Mouse (Mus musculus) gastrocnemius, adult 2 months (tissue): ENCODE data around the gene Trim27. TPM values are rescaled to one million over a fixed set of nuclear protein-coding genes. Genes with fewer than 3 reads are reported as not detected.

Source experiments
- DNase-seq: peaks from one replicate; pipeline ENCODE4 v3.0.0; 2022
- H3K27ac ChIP-seq: fragments of 200-600 bp; 2 replicates; pipeline ENCODE4 v1.8.1; 2022; ENCODE audit warnings: mild to moderate bottlenecking
- H3K4me3 ChIP-seq: fragments of 200-600 bp; 2 replicates; pipeline ENCODE4 v1.8.1; 2022; ENCODE audit warnings: mild to moderate bottlenecking, moderate library complexity
- CTCF ChIP-seq: fragments of 200-600 bp; IDR thresholded peaks from 2 replicates; pipeline ENCODE4 v1.8.1; 2022; ENCODE audit warnings: antibody characterized with exemption, mild to moderate bottlenecking, moderate library complexity
- intact Hi-C: fragments of 180-260 bp; cut with DNase I; formaldehyde crosslinking; loops from one replicate; pipeline ENCODE4 v1.15.1; 2025
- total RNA-seq, 2 experiments: library from RNA; stranded (reverse); gene quantifications; 2 replicates each; pipeline ENCODE4 v1.2.3; 2021

Gene Trim27
- total RNA-seq, 2 experiments from 2014 or later = 23.8 to 26.4 TPM

- peak overlapping the region; percentile 89 for H3K27ac ChIP-seq
- intact Hi-C loops = loop anchor here (2.0 to 5.0 kb wide), 2 partner anchors 39 to 78 kb away; no protein-coding TSS in a partner anchor
- H3K4me3 ChIP-seq = peak overlapping the region; percentile 96
- no peak for DNase-seq
- TF ChIP-seq CTCF = no peak
These were observed 20.1 kb downstream of the Trim27 start for GRCm38 (mm10) chr13:21199046-21200028.

DNA sequence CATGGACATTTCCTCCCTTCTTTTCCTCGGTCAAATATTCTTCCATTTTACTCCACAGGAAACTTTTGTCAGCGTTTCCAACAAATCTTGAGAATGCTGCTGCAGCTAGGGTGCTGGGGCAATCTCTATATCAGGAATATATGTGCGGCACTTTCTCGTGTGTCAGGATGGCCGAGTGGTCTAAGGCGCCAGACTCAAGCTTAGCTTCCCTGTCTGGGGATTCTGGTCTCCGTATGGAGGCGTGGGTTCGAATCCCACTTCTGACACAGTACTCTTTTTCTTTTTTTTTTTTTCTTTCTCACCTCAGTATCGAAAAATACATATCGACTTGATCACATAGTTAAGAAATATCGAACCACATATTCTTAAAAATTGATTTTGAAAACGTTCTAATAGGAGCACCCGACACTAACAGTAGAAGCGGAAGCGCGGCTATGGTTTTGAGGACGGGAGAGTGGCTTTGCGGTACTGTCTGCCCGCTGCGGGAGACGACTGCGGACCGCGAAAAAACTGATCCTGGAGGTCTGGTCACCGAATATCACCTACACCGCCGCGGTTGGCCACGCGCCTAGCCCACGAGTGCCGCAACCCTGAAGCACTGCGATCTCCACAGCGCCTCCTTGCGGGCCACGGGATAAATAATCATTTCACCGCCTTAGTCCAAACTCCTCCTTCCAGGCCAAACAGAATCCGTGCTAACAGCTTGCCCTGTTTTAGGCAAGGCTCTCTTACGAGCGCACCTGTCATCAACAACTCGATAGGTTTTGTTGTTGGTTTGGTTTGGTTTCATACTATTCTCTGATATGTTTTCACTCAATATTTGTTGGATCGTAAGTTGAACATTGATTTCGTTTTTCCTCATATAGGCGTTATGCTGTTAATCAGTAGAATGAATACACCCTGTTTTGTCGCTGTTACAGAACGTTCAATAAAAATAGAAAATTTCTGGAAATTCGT, 21.1 kb downstream of the Trim27 start:
- TF ChIP-seq CTCF = peak; percentile 90
- H3K4me3 ChIP-seq = peak overlapping the region; percentile 96
- intact Hi-C loops = loop anchor here (5.0 kb wide), 1 partner anchor 77 kb away; no protein-coding TSS in a partner anchor
- peak overlapping the region; percentile 89 for H3K27ac ChIP-seq
- peak; percentile 93 for DNase-seq

GRCm38 (mm10) chr13:21215275-21215983, 36.2 kb downstream of the Trim27 start:
- H3K4me3 ChIP-seq = peak overlapping the region; percentile 69
- intact Hi-C loops = no loop called here
- DNase-seq = peak; percentile 35
- TF ChIP-seq CTCF = no peak
- no peak overlapping the region for H3K27ac ChIP-seq

- intact Hi-C loops = no loop called here
- no peak overlapping the region for H3K27ac ChIP-seq
- DNase-seq = no peak
- H3K4me3 ChIP-seq = no peak overlapping the region
- no peak for TF ChIP-seq CTCF
These were observed 37.5 kb downstream of the Trim27 start for GRCm38 (mm10) chr13:21216781-21217180.

DNA sequence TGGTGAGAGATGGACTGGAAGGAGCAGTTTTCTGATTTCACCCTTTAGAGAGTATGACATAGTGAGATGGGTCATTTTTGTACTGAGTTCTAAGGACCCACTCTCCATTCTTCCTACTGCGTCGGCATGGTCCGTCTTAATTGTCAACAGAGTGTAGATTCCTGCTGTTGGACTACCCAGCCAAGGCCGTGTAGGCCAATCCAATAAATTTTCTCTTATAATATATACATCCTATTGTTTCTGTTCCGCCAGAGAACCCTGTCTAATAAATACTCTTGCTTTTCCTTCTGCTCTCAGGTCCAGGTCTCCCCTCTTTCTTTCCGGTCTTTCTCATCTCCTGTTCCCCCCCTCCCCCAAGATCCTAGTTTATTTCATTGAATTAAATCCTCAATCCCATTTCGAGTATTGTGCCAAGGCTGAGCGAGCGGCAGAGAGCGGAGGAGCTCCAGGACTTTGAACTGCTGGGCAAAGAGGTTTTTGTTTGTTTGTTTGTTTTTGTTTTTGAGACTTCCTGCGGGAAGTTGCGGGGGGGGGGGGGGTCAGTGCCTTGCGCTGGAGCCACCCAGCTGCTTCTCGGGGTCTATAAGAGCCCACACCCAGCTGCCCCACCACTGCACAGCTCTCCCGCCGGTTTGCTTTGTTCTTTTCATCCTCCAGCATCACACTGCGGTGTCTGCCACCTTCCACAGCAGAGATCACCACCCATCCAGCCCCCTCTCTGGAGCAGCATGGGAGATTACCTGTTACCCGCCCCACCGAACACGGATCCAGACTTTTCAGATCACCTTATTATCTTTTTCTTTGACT, 42.6 kb downstream of the Trim27 start:
- intact Hi-C loops = loop anchor here (5.0 kb wide), 1 partner anchor 50 kb away; no protein-coding TSS in a partner anchor
- H3K27ac ChIP-seq = no peak overlapping the region
- TF ChIP-seq CTCF = no peak
- H3K4me3 ChIP-seq = peak overlapping the region; percentile 83
- no peak for DNase-seq

DNA sequence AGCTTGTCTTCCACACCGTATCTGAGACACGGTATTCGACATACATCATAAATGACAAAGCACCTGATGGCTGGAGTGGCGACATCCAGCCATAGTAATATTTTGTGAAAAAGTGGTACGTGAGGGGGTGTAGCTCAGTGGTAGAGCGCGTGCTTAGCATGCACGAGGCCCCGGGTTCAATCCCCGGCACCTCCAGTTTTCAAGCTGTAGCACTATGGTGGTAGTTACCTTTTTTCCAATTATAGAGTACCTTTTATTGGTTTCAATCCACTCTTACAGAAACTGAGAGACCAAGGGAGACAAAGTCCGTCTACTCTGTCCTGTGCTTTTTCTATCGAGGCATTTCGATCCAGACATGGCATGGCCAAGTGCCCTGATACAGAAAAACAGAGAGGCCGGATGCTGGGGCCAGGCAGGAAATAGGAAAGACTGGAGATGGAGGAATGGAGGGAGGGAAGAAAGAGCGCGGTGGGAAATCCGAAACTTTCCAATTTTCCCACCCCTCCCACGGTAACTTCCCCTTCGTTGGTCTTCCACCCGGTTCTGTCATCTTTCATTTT, 43.3 kb downstream of the Trim27 start:
- intact Hi-C loops = loop anchor here (5.0 kb wide), 1 partner anchor 50 kb away; no protein-coding TSS in a partner anchor
- peak; percentile 76 for DNase-seq
- Histone ChIP-seq H3K4me3 (peak overlapping the region; percentile 83), H3K27ac (no peak overlapping the region)
- no peak for TF ChIP-seq CTCF

DNA sequence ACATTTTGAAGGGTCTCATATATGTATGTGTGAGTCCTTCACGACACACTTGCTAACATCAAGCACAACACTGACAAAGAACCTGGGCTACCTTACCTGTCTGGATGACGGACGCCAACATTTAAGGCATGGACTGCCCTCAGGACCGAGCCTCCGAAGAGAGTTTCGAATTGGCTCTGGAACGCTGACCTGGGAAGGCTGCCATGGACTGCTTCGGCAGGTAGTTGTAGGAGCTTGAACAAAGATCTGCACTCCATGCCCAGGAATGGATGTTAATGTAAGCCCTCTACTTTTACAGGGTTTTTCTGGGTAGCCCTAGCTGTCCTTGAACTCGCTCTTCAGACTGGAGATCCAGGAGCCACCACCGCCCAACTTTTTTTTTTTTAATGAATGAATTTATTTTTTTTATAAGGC, 44.0 kb downstream of the Trim27 start:
- intact Hi-C loops = loop anchor here (5.0 kb wide), 1 partner anchor 51 kb away; no protein-coding TSS in a partner anchor
- TF ChIP-seq CTCF = no peak
- peak; percentile 19 for DNase-seq

GRCm38 (mm10) chr13:21224376-21224775, 45.1 kb downstream of the Trim27 start:
- DNase-seq = no peak
- Histone ChIP-seq H3K27ac (no peak overlapping the region), H3K4me3 (no peak overlapping the region)
- no peak for TF ChIP-seq CTCF
- intact Hi-C loops = loop anchor here (5.0 kb wide), 1 partner anchor 52 kb away; no protein-coding TSS in a partner anchor

More for the DNA sequence above, 44.0 kb downstream of the Trim27 start:
- H3K4me3 ChIP-seq = peak overlapping the region; percentile 83
- H3K27ac ChIP-seq = no peak overlapping the region

DNA sequence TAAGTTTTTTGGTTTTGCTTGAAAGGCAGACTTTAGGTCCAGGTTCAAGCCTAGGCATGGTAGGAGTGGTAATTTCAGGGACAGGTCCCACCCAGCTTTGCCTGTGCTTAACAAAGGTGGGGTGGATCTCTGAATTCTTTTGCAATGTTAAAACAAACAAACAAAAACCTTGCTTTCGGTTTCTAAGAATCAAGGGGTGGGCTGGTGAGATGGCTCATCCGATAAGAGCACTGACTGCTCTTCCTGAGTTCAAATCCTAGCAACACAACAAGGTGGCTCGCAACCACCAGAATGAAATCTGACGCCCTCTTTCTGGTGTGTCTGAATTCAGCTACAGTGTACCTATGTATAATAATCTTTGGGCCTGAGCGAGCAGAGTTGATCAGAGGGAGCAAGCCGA, 46.0 kb downstream of the Trim27 start:
- no peak for TF ChIP-seq CTCF
- no peak for DNase-seq
- H3K27ac ChIP-seq = no peak overlapping the region
- no peak overlapping the region for H3K4me3 ChIP-seq
- intact Hi-C loops = no loop called here

DNA sequence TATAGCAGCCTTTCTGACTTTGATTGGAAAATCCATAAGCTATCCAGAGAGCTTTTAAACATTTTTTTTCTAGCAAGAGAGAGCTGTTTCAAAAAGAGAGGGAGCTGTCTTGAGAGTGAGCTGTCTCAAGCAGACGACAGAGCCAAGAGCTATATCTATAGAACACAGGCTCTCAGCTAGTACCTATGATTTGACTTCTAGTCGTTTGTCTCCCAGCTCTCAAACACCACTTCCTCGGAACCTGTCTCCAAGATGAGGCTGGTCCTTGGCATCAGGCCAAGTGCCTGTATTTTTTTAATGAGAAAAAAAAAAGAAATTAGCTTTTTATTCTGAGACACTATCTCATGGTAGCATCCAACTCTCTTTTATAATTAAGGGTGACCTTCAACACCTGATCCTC, 46.8 kb downstream of the Trim27 start:
- intact Hi-C loops = no loop called here
- TF ChIP-seq CTCF = no peak
- Histone ChIP-seq H3K4me3 (no peak overlapping the region), H3K27ac (no peak overlapping the region)
- DNase-seq = no peak
